Mouse (Mus musculus): ENCODE results near the gene Nek1.

- no peak for TF ChIP-seq CTCF (IDR thresholded peaks at IDR 0.05; ENCODE audit: low read depth)
- TF ChIP-seq EP300 (IDR thresholded peaks at IDR 0.05; ENCODE audit: low read depth): no peak
These were observed 182.9 kb downstream of the Nek1 start for GRCm38 (mm10) chr8:61175876-61176275.
